Comparison of ENCODE assay signal across 23 mouse cellular contexts in genomic region chr17:24590943-24591342, GRCm38 (mm10). TPM values are rescaled to one million over a fixed set of nuclear protein-coding genes. Genes with fewer than 3 reads are reported as not detected.
A peak's percentile ranks its signal among the peaks of the same experiment; 100 is the strongest.
DNase-seq lines count a peak whose midpoint lies in the region; ATAC-seq and TF ChIP-seq lines count a peak whose summit lies in the region.
"Had no signal": no experiment of that assay in that cellular context is flagged by ENCODE, and none has a peak within 500 bp of the region (broad histone marks: within the 10 kb centered on the region; RNA-seq: fewer than 3 reads in every experiment).

No protein-coding gene starts in this region.

- DNase-seq in gastrocnemius, adult 2 months, result peak; percentile 48
- no peak for DNase-seq in gastrocnemius, postnatal 4 days (ENCODE audit: low spot score in 2 of 2)
- DNase-seq in lung, adult 18-20 months, result peak; percentile 22 to 24
- no peak for DNase-seq in lung, postnatal 0 days (ENCODE audit: low spot score)
- peak; percentile 71 to 78 for DNase-seq in cerebellum, adult 18-20 months
- peak; percentile 76 to 85 for DNase-seq in cerebellum, postnatal 25 days
- no peak for DNase-seq in left cerebral cortex, postnatal 14 days (ENCODE audit: low spot score in 2 of 2)
- DNase-seq in kidney, postnatal 10 days, result no peak
- DNase-seq: kidney, adult 9 months; kidney, postnatal 4 days; liver, embryonic 13.5 days; midbrain, embryonic 14.5 days; thymus, adult 2 months had no signal

- no peak overlapping the region for H3K4me3 ChIP-seq in gastrocnemius, adult 2 months
- H3K4me3 ChIP-seq in lung, postnatal 0 days (ENCODE audit: low read depth, low read length), result no peak overlapping the region
- H3K4me3 ChIP-seq: embryonic facial prominence, embryonic 15.5 days; hindbrain, embryonic 15.5 days; intestine, embryonic 15.5 days; limb, embryonic 13.5 days; liver, embryonic 13.5 days; lung, embryonic 15.5 days; neural tube, embryonic 15.5 days; stomach, embryonic 15.5 days had no signal

- intact Hi-C loops in gastrocnemius, adult 2 months (cut with DNase I), result no loop called here
- intact Hi-C loops in left cerebral cortex, postnatal 14 days (cut with DNase I), result no loop called here

- 72% methylated on average over 3 of the region's 3 CpGs for WGBS in lung, postnatal 0 days

- no peaks in the 10 kb centered on the region for H3K27me3 ChIP-seq in lung, postnatal 0 days (replicated peaks; ENCODE audit: insufficient read depth, low read length)
- H3K27me3 ChIP-seq: CH12.LX; embryonic facial prominence, embryonic 15.5 days; hindbrain, embryonic 15.5 days; intestine, embryonic 15.5 days; limb, embryonic 13.5 days; liver, embryonic 13.5 days; lung, embryonic 15.5 days; neural tube, embryonic 15.5 days; stomach, embryonic 15.5 days had no signal

- TF ChIP-seq EP300 in lung, postnatal 0 days (IDR thresholded peaks at IDR 0.05), result no peak

- no peak overlapping the region for H3K9ac ChIP-seq in lung, postnatal 0 days (replicated peaks; ENCODE audit: low read depth)
- H3K9ac ChIP-seq: embryonic facial prominence, embryonic 15.5 days; hindbrain, embryonic 15.5 days; intestine, embryonic 15.5 days; limb, embryonic 13.5 days; liver, embryonic 13.5 days; lung, embryonic 15.5 days; neural tube, embryonic 15.5 days; stomach, embryonic 15.5 days had no signal

- peaks cover 63% of the 10 kb centered on the region for H3K36me3 ChIP-seq in lung, postnatal 0 days (ENCODE audit: insufficient read depth, low read length)

- no peak overlapping the region for H3K4me2 ChIP-seq in lung, postnatal 0 days (replicated peaks; ENCODE audit: low read depth, low read length)
- H3K4me2 ChIP-seq: embryonic facial prominence, embryonic 15.5 days; hindbrain, embryonic 15.5 days; intestine, embryonic 15.5 days; limb, embryonic 13.5 days; liver, embryonic 13.5 days; lung, embryonic 15.5 days; neural tube, embryonic 15.5 days; stomach, embryonic 15.5 days had no signal

- H3K27ac ChIP-seq in gastrocnemius, adult 2 months, result no peak overlapping the region
- H3K27ac ChIP-seq in lung, postnatal 0 days (ENCODE audit: low read length), result no peak overlapping the region
- H3K27ac ChIP-seq: embryonic facial prominence, embryonic 15.5 days; hindbrain, embryonic 15.5 days; intestine, embryonic 15.5 days; limb, embryonic 13.5 days; liver, embryonic 13.5 days; lung, embryonic 15.5 days; neural tube, embryonic 15.5 days; stomach, embryonic 15.5 days had no signal

- no peaks in the 10 kb centered on the region for H3K4me1 ChIP-seq in lung, postnatal 0 days (ENCODE audit: insufficient read depth, low read depth, low read length)
- H3K4me1 ChIP-seq: embryonic facial prominence, embryonic 15.5 days; hindbrain, embryonic 15.5 days; intestine, embryonic 15.5 days; limb, embryonic 13.5 days; liver, embryonic 13.5 days; lung, embryonic 15.5 days; neural tube, embryonic 15.5 days; stomach, embryonic 15.5 days had no signal

- TF ChIP-seq CTCF in gastrocnemius, adult 2 months (IDR thresholded peaks at IDR 0.05), result no peak
- no peak for TF ChIP-seq CTCF in lung, postnatal 0 days (IDR thresholded peaks at IDR 0.05)

- no peaks in the 10 kb centered on the region for H3K9me3 ChIP-seq in lung, postnatal 0 days (ENCODE audit: low read length)
- H3K9me3 ChIP-seq: embryonic facial prominence, embryonic 15.5 days; hindbrain, embryonic 15.5 days; intestine, embryonic 15.5 days; limb, embryonic 13.5 days; liver, embryonic 13.5 days; lung, embryonic 15.5 days; neural tube, embryonic 15.5 days; stomach, embryonic 15.5 days had no signal

- no peak for ATAC-seq in lung, postnatal 0 days
- ATAC-seq: forebrain, embryonic 16.5 days; intestine, embryonic 15.5 days had no signal

RNA-seq across cellular contexts. Expression of gene Pkd1, which starts 41.3 kb away (rescaled TPM):
- 10 to 100 TPM; 18.3 to 25.0 TPM for total RNA-seq in gastrocnemius, adult 2 months (2021)
- total RNA-seq in gastrocnemius, postnatal 4 days (2021), result 10 to 100 TPM; 60.5 to 66.7 TPM
- 26.3 and 27.4 TPM in 2 replicates for polyA plus RNA-seq in lung, postnatal 0 days (2015; fragmentation: Nextera tagmentation; extraction: Ambion mirVana)
- 10 to 100 TPM; 68.6 to 78.7 TPM for total RNA-seq in left cerebral cortex, postnatal 14 days (2021)

RNA-seq across cellular contexts. Expression of gene Tsc2, which starts 41.5 kb away (rescaled TPM):
- 10 to 100 TPM; 84.9 to 90.4 TPM for total RNA-seq in gastrocnemius, adult 2 months (2021)
- total RNA-seq in gastrocnemius, postnatal 4 days (2021), result 10 to 100 TPM; 66.4 to 75.4 TPM
- 31.7 and 32.8 TPM in 2 replicates for polyA plus RNA-seq in lung, postnatal 0 days (2015; fragmentation: Nextera tagmentation; extraction: Ambion mirVana)
- total RNA-seq in left cerebral cortex, postnatal 14 days (2021), result 100 to 1,000 TPM; 122 to 130 TPM

RNA-seq across cellular contexts. Expression of gene Nthl1, which starts 41.5 kb away (rescaled TPM):
- 1 to 10 TPM; 2.6 to 3.4 TPM for total RNA-seq in gastrocnemius, adult 2 months (2021)
- total RNA-seq in gastrocnemius, postnatal 4 days (2021), result 1 to 10 TPM; 7.5 TPM
- polyA plus RNA-seq in lung, postnatal 0 days (2015; fragmentation: Nextera tagmentation; extraction: Ambion mirVana), result 13.6 and 13.8 TPM in 2 replicates
- 1 to 10 TPM; 4.4 to 5.0 TPM for total RNA-seq in left cerebral cortex, postnatal 14 days (2021)

RNA-seq across cellular contexts. Expression of gene Rab26, which starts 56.9 kb away (rescaled TPM):
- total RNA-seq in gastrocnemius, adult 2 months (2021), result not detected
- total RNA-seq in gastrocnemius, postnatal 4 days (2021), result under 1 TPM; 0.52 to 0.64 TPM
- 1.2 and 1.3 TPM in 2 replicates for polyA plus RNA-seq in lung, postnatal 0 days (2015; fragmentation: Nextera tagmentation; extraction: Ambion mirVana)
- 10 to 100 TPM; 36.2 to 40.4 TPM for total RNA-seq in left cerebral cortex, postnatal 14 days (2021)
- total RNA-seq: granulocyte monocyte progenitor cell, adult 5-6 weeks had no signal

RNA-seq across cellular contexts. Expression of gene Slc9a3r2, which starts 59.2 kb away (rescaled TPM):
- 10 to 100 TPM; 27.8 to 52.9 TPM for total RNA-seq in gastrocnemius, adult 2 months (2021)
- 10 to 100 TPM; 35.4 to 35.6 TPM for total RNA-seq in gastrocnemius, postnatal 4 days (2021)
- 316 and 341 TPM in 2 replicates for polyA plus RNA-seq in lung, postnatal 0 days (2015; fragmentation: Nextera tagmentation; extraction: Ambion mirVana)
- 10 to 100 TPM; 52.6 to 53.0 TPM for total RNA-seq in left cerebral cortex, postnatal 14 days (2021)

Comparison
In these comparisons a context has a peak if more than half of its experiments do, and no peak if none do; other contexts are left out.
1. DNase-seq: peak in gastrocnemius, adult 2 months (single experiment), lung, adult 18-20 months (2 of 2), cerebellum, adult 18-20 months (2 of 2) and cerebellum, postnatal 25 days (2 of 2); none in gastrocnemius, postnatal 4 days (0 of 2), lung, postnatal 0 days (single experiment), left cerebral cortex, postnatal 14 days (0 of 2) and kidney, postnatal 10 days (single experiment).